Mouse (Mus musculus) limb, embryonic 13.5 days (tissue): ENCODE data around the gene Atg4b. TPM values are rescaled to one million over a fixed set of nuclear protein-coding genes. Genes with fewer than 3 reads are reported as not detected.
"Not testable (repeated sequence)": the region's sequence is repeated elsewhere in the genome, so short reads cannot be mapped to it uniquely, and the experiment has no call there.

Experiments used
- ATAC-seq: fragments of 200-750 bp; cut with Nextera tagmentation; 2 replicates; pipeline ENCODE4 v1.8.0; 2017; ENCODE audit warnings: low read depth, moderate number of reproducible peaks, moderate TSS enrichment; ENCODE audit not compliant: low FRiP score
- H3K27ac ChIP-seq: fragments of 300-500 bp; sonication (generic); 2 replicates; pipeline ENCODE4 v1.5.1; 2015; ENCODE audit warnings: inconsistent platforms, mild to moderate bottlenecking, moderate library complexity
- H3K27me3 ChIP-seq: fragments of 300-500 bp; sonication (generic); 2 replicates; pipeline ENCODE4 v1.6.1; 2015; ENCODE audit warnings: mild to moderate bottlenecking, inconsistent platforms
- H3K36me3 ChIP-seq: fragments of 300-500 bp; sonication (generic); 2 replicates; pipeline ENCODE4 v1.6.1; 2015; ENCODE audit warnings: inconsistent platforms, mild to moderate bottlenecking, moderate library complexity
- H3K4me1 ChIP-seq: fragments of 300-500 bp; sonication (generic); 2 replicates; pipeline ENCODE4 v1.6.1; 2015; ENCODE audit warnings: inconsistent platforms
- H3K4me2 ChIP-seq: fragments of 300-500 bp; sonication (generic); replicated peaks from 2 replicates; pipeline ENCODE4 v1.6.1; 2015; ENCODE audit warnings: inconsistent platforms, mild to moderate bottlenecking, moderate library complexity
- H3K4me3 ChIP-seq: fragments of 300-500 bp; sonication (generic); 2 replicates; pipeline ENCODE4 v1.5.1; 2015; ENCODE audit warnings: moderate library complexity, mild to moderate bottlenecking, inconsistent platforms
- H3K9ac ChIP-seq: fragments of 300-500 bp; sonication (generic); 2 replicates; pipeline ENCODE4 v1.6.1; 2015; ENCODE audit warnings: mild to moderate bottlenecking, inconsistent platforms
- H3K9me3 ChIP-seq: fragments of 300-500 bp; sonication (generic); 2 replicates; pipeline ENCODE4 v1.6.1; 2016; ENCODE audit warnings: inconsistent platforms
- WGBS: fragments of 180-500 bp; shearing (Covaris S2); methylation state at CpG from one replicate; pipeline ENCODE4 v1.1.7; 2015; 5-methylcytosine and 5-hydroxymethylcytosine counted together
- polyA plus RNA-seq: library from polyadenylated mRNA; unstranded; fragments of >200 nt; fragmentation: Nextera tagmentation; extraction: Ambion mirVana; gene quantifications from 2 replicates; pipeline ENCODE4 v1.2.1, GENCODE M21; 2015

Gene Atg4b
- polyA plus RNA-seq, 1 experiment from 2014 or later: 99.4 TPM

DNA sequence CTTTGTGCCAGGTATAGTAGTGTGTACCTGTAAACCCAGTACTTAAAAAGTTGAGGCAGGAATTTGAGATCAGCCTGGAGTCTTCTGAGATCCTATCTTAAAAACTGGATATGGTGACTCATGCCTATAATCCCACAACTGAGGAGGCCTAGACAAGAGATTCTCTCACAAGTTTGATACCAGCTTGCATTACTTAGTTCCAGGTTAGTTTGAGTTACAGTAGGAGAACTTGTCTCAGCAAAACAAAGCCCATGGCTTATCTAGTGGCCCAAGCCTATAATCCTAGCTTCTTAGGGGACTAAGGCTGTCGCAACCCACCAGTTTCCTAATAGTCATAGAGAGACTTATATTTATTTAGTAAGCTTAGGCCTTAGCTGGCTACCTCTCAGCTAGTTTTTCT lies 8.8 kb downstream of the Atg4b start:
- WGBS: 94% methylated on average over 1 of the region's 1 CpGs
- Histone ChIP-seq H3K27me3 (no peaks in the 10 kb centered on the region), H3K36me3 (peaks cover 3% of the 10 kb centered on the region; the same call in 1 of the 2 replicates), H3K27ac (no peak overlapping the region), H3K9ac (no peak overlapping the region), H3K4me3 (no peak overlapping the region), H3K4me1 (peaks cover 12% of the 10 kb centered on the region), H3K4me2 (no peak overlapping the region), H3K9me3 (no peaks in the 10 kb centered on the region)
- ATAC-seq: no peak

DNA sequence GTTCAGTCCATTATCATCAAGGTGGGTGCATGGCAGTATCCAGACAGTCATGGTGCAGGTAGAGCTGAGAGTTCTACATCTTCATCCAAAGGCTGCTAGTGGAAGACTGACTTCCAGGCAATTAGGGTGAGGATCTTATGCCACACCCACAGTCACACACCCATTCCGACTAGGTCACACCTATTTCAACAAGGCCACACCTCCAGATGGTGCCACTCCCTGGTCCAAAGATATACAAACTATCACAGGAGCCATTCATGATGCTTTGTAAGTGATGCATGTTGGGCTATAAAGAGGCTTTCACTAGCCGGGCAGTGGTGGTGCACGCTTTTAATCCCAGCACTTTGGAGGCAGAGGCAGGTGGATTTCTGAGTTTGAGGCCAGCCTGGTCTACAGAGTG lies 12.2 kb downstream of the Atg4b start:
- H3K4me2 ChIP-seq, H3K4me3 ChIP-seq, H3K27ac ChIP-seq, ATAC-seq, H3K9ac ChIP-seq, H3K27me3 ChIP-seq, H3K9me3 ChIP-seq, H3K36me3 ChIP-seq, H3K4me1 ChIP-seq: not testable (repeated sequence)
- 84% methylated on average over 3 of the region's 3 CpGs for WGBS

DNA sequence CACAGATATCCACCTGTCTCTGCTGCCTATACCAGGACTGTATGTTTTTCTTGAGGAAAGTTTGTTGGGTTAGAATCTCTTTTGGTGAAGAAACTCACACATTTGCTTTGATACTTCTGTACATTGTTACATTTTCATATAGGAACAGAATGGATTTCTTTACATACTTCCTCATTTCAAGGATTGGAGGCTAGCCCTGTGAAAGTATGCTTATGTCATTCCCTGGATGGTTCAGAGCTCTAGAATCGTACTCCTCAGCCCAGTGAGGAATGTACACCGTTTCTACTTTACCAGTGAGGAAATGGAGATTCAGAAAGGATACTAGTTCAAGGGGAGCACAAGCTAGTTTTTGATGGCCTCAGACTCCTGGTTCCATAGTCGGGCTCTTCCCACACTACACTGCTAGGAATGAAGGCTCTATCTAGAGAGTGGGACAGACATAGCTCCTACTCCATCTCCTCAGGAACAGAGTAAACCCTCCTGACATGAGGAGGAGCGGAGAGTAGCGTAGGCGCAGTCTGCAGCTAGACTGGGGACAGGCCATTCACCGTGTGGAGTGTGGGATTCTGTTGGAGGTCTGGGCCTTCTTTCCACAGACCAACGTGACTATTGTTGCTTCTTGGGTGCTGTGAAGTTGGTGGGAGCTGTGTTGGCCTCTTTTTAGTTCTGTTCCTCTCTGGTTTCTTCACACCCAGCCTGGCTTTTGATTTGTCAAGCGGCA lies 13.7 kb downstream of the Atg4b start:
- H3K9me3 ChIP-seq: no peaks in the 10 kb centered on the region
- H3K36me3 ChIP-seq: peaks cover 24% of the 10 kb centered on the region
- 88% methylated on average over 9 of the region's 9 CpGs for WGBS
- no peak for ATAC-seq
- no peak overlapping the region for H3K4me3 ChIP-seq
- H3K4me1 ChIP-seq: no peaks in the 10 kb centered on the region
- H3K4me2 ChIP-seq: no peak overlapping the region
- H3K27me3 ChIP-seq: no peaks in the 10 kb centered on the region
- no peak overlapping the region for H3K9ac ChIP-seq
- H3K27ac ChIP-seq: no peak overlapping the region

DNA sequence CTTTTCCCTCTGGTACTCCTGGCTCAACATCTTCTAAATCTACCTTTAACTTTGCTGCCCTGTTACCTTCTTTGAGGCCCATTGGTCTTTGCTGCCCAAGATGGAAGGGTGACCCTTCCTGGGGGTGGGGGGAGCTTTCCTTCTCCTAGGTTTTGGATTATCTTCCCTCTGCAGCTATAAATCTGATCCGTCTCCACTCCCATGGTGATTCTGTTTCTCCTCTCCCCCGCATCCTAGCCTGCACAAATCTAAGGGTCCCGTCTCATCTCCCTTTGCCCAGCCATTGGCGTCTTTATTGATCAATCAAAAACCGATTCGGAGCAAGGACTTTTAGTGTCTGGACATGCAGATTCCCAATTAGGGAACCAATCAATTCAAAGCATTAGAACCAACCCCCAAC lies 16.3 kb downstream of the Atg4b start:
- H3K4me3 ChIP-seq: no peak overlapping the region
- no peak overlapping the region for H3K4me2 ChIP-seq
- H3K4me1 ChIP-seq: no peaks in the 10 kb centered on the region
- H3K9me3 ChIP-seq: no peaks in the 10 kb centered on the region
- no peaks in the 10 kb centered on the region for H3K27me3 ChIP-seq
- WGBS: 93% methylated on average over 6 of the region's 6 CpGs
- peaks cover 33% of the 10 kb centered on the region for H3K36me3 ChIP-seq
- no peak overlapping the region for H3K27ac ChIP-seq
- no peak for ATAC-seq
- H3K9ac ChIP-seq: no peak overlapping the region

DNA sequence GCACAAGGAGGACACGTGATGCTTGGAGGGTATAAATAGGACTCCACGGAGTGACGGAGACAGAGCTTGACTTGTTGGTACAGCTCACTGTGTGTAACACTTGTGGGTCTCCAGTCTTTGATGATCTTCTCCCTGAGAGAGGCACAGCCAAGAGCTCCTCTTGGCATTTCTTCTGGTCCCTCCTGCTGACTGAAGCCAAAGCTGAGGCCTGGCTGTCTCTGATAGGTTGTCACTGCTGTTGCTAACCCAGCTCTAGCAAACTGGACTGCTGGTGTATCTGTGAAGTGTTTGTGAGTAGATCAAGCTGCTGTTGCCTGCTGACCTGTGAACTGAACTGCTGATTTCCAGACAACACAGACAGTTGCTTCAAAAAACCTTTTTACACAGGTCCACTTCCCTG lies 18.6 kb downstream of the Atg4b start:
- H3K9me3 ChIP-seq: no peaks in the 10 kb centered on the region
- 91% methylated on average over 3 of the region's 3 CpGs for WGBS
- no peak overlapping the region for H3K9ac ChIP-seq
- H3K27ac ChIP-seq: no peak overlapping the region
- no peaks in the 10 kb centered on the region for H3K27me3 ChIP-seq
- H3K36me3 ChIP-seq: peaks cover 55% of the 10 kb centered on the region
- no peaks in the 10 kb centered on the region for H3K4me1 ChIP-seq
- no peak overlapping the region for H3K4me2 ChIP-seq
- ATAC-seq: no peak
- no peak overlapping the region for H3K4me3 ChIP-seq

DNA sequence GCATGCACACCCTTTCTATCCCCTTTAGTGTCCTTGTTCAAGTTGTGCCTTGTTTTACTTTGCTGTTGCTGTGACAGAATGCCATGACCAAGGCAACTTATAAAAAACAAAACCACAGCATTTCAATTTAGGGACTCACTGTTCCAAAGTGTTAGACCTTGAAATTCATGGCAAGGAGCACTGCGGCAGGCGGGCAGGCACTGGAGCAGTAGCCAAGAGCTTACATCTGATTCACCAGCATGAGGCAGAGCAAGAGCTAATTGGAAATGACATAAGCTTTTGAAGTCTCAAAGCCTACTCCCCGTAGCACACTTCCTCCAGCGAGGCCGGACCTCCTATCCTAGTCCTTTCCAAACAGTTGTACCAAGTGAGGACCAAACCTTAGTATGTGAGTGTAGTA lies 25.4 kb downstream of the Atg4b start:
- Histone ChIP-seq H3K36me3 (peaks cover 85% of the 10 kb centered on the region), H3K27me3 (no peaks in the 10 kb centered on the region), H3K4me1 (no peaks in the 10 kb centered on the region), H3K9ac (no peak overlapping the region), H3K27ac (no peak overlapping the region), H3K4me2 (no peak overlapping the region), H3K4me3 (no peak overlapping the region), H3K9me3 (no peaks in the 10 kb centered on the region)
- no peak for ATAC-seq
- 96% methylated on average over 5 of the region's 5 CpGs for WGBS

DNA sequence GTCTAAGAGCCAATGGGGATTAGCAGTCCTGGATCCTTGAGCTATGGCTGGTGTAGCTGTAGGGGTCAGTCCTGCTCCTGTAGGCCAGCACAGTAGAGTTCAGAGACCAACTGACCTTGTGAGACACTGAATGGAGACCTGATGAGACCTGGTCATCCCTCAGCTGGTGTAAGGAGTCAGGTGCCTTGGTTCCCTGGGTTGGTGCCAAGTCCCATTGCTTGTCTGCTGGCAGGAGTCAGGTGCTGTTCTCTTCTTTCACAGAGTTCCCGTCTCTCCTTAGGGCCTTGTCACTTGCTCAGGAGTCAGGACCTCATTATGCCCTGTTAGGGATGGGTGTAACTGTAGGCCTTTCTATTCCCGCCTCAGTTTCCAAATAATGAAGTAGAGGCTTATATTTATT lies 35.6 kb downstream of the Atg4b start:
- H3K4me1 ChIP-seq: no peaks in the 10 kb centered on the region
- H3K9ac ChIP-seq: no peak overlapping the region
- no peak for ATAC-seq
- H3K36me3 ChIP-seq: peaks cover 98% of the 10 kb centered on the region
- no peaks in the 10 kb centered on the region for H3K9me3 ChIP-seq
- H3K4me3 ChIP-seq: no peak overlapping the region
- H3K4me2 ChIP-seq: no peak overlapping the region
- WGBS: 82% methylated on average over 2 of the region's 2 CpGs
- no peaks in the 10 kb centered on the region for H3K27me3 ChIP-seq
- H3K27ac ChIP-seq: no peak overlapping the region

DNA sequence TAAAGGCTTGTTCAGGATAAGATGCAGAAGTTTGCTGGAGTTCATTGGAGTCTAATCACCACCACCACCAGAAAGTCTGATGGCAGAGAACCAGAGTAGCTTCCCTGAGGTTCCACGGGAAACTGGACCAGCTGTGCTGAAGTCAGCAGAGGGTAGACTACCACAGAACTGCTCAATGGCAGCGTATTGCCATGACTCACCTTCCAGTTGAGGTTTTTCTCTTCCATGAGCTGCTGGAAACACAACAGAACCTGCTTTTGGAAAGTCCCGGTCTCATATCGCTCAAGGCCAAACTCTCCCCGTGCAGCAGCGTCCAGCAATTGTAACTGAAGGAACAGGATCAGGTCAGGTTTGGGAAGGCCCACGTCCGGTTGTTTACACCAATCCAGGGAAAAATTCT lies 43.2 kb downstream of the Atg4b start:
- Histone ChIP-seq H3K36me3 (peaks cover 90% of the 10 kb centered on the region), H3K9ac (no peak overlapping the region), H3K9me3 (no peaks in the 10 kb centered on the region), H3K27ac (no peak overlapping the region), H3K4me1 (no peaks in the 10 kb centered on the region; the same call in 1 of the 2 replicates), H3K27me3 (no peaks in the 10 kb centered on the region), H3K4me2 (no peak overlapping the region), H3K4me3 (no peak overlapping the region)
- 94% methylated on average over 8 of the region's 8 CpGs for WGBS
- no peak for ATAC-seq

DNA sequence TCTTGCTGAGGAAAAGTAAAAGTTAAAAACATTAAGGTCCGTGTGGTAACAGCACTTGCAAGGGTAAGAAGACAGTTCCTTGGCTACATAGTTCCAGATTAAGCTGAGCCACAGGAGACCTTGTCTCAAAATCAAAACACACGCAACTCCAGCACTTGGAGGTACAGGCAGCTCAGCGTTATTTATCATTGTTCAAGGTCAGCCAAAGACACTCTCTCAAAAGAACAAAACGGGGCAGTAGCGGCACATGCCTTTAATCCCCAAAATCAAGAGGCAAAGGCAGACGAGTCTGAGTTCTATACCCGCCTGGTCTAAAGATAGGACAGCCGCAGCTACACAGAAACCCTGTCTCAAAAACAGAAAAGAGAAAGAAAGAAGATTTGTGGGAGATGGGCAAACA lies 44.6 kb downstream of the Atg4b start:
- ATAC-seq: no peak
- no peak overlapping the region for H3K4me3 ChIP-seq
- no peaks in the 10 kb centered on the region for H3K27me3 ChIP-seq
- H3K27ac ChIP-seq: no peak overlapping the region
- no peak overlapping the region for H3K9ac ChIP-seq
- H3K36me3 ChIP-seq: peaks cover 88% of the 10 kb centered on the region
- H3K4me1 ChIP-seq: peaks cover 4% of the 10 kb centered on the region
- H3K9me3 ChIP-seq: no peaks in the 10 kb centered on the region
- 86% methylated on average over 8 of the region's 8 CpGs for WGBS
- no peak overlapping the region for H3K4me2 ChIP-seq

DNA sequence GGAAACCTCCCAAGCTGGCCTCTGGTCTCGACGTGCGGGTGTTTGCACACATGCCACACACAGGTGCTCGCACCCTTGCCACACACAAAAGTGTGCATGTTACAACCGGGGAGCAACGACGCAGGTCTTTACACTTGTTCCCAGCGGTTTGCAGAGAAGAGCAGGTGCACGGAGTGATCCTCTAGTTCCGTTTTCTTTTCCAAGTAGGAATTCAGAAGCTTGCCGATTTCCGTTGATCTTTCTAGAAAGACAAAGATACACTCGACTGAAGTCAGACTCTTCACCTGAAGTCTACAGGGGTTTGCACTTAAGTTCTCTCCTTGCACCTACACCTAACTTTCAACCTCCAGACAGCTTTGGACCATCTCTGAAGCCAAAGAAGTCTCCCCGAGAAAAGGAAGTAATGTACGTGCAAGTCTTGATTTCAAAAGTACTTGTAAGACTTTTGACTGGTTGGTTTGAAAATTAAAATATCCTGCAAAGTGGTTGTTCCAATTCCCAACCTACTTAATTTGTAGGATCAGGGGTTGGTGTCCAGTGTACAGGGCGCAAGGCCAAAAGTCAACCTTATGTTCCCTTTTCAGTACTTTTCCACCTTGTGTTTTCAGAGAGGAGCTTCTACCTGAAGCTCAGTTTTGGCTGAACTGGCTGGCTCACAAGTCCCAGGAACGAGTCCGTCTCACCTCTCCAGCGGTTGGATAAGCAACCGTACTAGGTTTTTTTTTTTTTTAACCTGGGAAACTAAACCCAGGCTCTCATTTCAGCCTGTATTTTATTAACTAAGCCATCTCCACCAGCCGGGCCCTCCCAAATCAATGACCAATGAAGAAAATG lies 49.6 kb downstream of the Atg4b start:
- Histone ChIP-seq H3K36me3 (peaks cover 40% of the 10 kb centered on the region), H3K27me3 (no peaks in the 10 kb centered on the region), H3K9ac (peak overlapping the region; percentile 83), H3K4me1 (peaks cover 38% of the 10 kb centered on the region), H3K4me2 (peak overlapping the region; percentile 89), H3K9me3 (no peaks in the 10 kb centered on the region), H3K4me3 (peak overlapping the region; percentile 77), H3K27ac (peak overlapping the region; percentile 81; the same call in 1 of the 2 replicates)
- WGBS: 74% methylated on average over 21 of the region's 21 CpGs
- no peak for ATAC-seq

DNA sequence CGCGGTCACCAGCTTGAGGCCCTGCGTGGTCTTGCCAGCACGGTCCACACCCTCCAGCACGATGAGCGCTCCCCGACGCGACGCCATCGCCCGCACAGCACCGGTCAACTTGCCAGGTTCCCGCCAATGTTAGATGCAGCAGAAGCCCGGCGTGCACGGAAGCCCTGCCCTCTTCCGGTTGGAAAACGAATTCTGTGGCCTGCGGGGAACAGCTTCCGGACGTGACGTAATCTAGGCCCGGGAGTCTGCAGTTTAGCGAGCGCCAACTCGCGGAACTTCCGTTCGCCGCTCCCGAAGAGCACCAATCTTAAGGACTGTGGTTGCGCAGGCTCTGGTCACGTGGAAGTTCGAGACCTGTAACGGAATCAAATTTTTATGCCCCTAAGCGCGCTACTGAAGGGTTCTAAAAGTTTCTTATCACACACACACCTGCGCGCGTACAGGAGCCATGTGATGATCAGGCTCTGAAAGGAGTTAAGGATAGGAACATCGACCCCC lies 50.5 kb downstream of the Atg4b start, which contains the start of gene Dtymk:
TSS of gene Dtymk (minus strand) at position 194 of the 498 bp plus-strand sequence.
- peak; percentile 73 for ATAC-seq
- peak within 1 kb of the TSS; percentile 77 for H3K4me3 ChIP-seq
- no peaks in the 10 kb centered on the region for H3K9me3 ChIP-seq
- peak within 1 kb of the TSS; percentile 89 for H3K4me2 ChIP-seq
- H3K9ac ChIP-seq: peak within 1 kb of the TSS; percentile 83
- peaks cover 46% of the 10 kb centered on the region for H3K36me3 ChIP-seq
- no peaks in the 10 kb centered on the region for H3K27me3 ChIP-seq
- H3K4me1 ChIP-seq: peaks cover 40% of the 10 kb centered on the region
- under 1% methylated on average over 42 of the region's 42 CpGs for WGBS
- H3K27ac ChIP-seq: peak within 1 kb of the TSS; percentile 81

DNA sequence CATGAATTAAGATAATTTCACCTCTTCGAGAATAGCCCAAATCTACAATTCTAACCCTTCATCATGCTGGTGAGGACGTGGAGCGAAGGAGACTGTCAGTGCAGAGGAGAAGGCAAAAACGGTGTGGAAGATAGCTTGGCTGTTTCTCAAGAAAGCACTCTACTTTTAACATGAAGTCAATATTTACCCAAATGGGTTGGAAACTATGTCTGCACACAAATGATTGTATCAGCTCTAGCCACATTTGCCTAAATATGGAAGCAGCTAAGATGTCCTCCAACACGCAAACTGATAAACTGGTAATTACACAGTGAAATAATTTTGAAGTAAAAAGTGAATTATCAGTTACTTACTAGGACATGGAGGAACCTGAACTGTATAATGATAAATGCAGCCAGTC lies 51.5 kb downstream of the Atg4b start:
- H3K4me3 ChIP-seq: peak overlapping the region; percentile 77
- H3K4me1 ChIP-seq: peaks cover 40% of the 10 kb centered on the region
- no peaks in the 10 kb centered on the region for H3K27me3 ChIP-seq
- no peak for ATAC-seq
- H3K4me2 ChIP-seq: peak overlapping the region; percentile 89
- no peaks in the 10 kb centered on the region for H3K9me3 ChIP-seq
- H3K9ac ChIP-seq: no peak overlapping the region; the same call in 1 of the 2 replicates
- H3K36me3 ChIP-seq: peaks cover 47% of the 10 kb centered on the region
- H3K27ac ChIP-seq: peak overlapping the region; percentile 81; the same call in 1 of the 2 replicates
- WGBS: 87% methylated on average over 5 of the region's 5 CpGs
